17 mouse cellular contexts compared by ENCODE assay signal in genomic region chr9:79609661-79610060, GRCm38 (mm10).
DNase-seq lines count a peak whose midpoint lies in the region; ATAC-seq lines count a peak whose summit lies in the region.
"Had no signal": no experiment of that assay in that cellular context is flagged by ENCODE, and none has a peak within 500 bp of the region (broad histone marks: within the 10 kb centered on the region; RNA-seq: fewer than 3 reads in every experiment).

No protein-coding gene starts in this region.

- no peak overlapping the region for H3K9ac ChIP-seq in liver, embryonic 13.5 days
- H3K9ac ChIP-seq in embryonic facial prominence, embryonic 15.5 days: no peak overlapping the region
- H3K9ac ChIP-seq: forebrain, postnatal 0 days; hindbrain, embryonic 13.5 days; neural tube, embryonic 15.5 days had no signal

- peak; percentile 28 for DNase-seq in adrenal gland, postnatal 10 days
- no peak for DNase-seq in adrenal gland, adult 18-20 months (ENCODE audit: low spot score in 2 of 2)
- no peak for DNase-seq in liver, embryonic 13.5 days
- no peak for DNase-seq in liver
- DNase-seq in thymus, postnatal 25 days: no peak
- DNase-seq: cerebellum, adult 8-10 months; cerebellum, postnatal 36 days; embryo, embryonic 11 days; forebrain, postnatal 0 days; right cerebral cortex, adult 18-20 months; right cerebral cortex, postnatal 4 days; thymus, postnatal 36 days had no signal

- no peak overlapping the region for H3K4me2 ChIP-seq in liver, embryonic 13.5 days
- H3K4me2 ChIP-seq in embryonic facial prominence, embryonic 15.5 days (replicated peaks): no peak overlapping the region
- H3K4me2 ChIP-seq: hindbrain, embryonic 13.5 days; midbrain, embryonic 11.5 days; neural tube, embryonic 15.5 days had no signal

- no peaks in the 10 kb centered on the region for H3K36me3 ChIP-seq in liver, embryonic 13.5 days
- peaks cover 32% of the 10 kb centered on the region for H3K36me3 ChIP-seq in embryonic facial prominence, embryonic 15.5 days
- H3K36me3 ChIP-seq: hindbrain, embryonic 13.5 days; neural tube, embryonic 15.5 days had no signal

- no peak overlapping the region for H3K27ac ChIP-seq in liver, embryonic 13.5 days
- peak overlapping the region; percentile 40; the same call in 1 of the 2 replicates for H3K27ac ChIP-seq in embryonic facial prominence, embryonic 15.5 days (replicated peaks)
- H3K27ac ChIP-seq: hindbrain, embryonic 13.5 days; neural tube, embryonic 15.5 days had no signal

- H3K4me1 ChIP-seq in liver, embryonic 13.5 days (replicated peaks): no peaks in the 10 kb centered on the region
- H3K4me1 ChIP-seq in embryonic facial prominence, embryonic 15.5 days: peaks cover 16% of the 10 kb centered on the region; the same call in 1 of the 2 replicates

- no peaks in the 10 kb centered on the region for H3K27me3 ChIP-seq in liver, embryonic 13.5 days
- H3K27me3 ChIP-seq in embryonic facial prominence, embryonic 15.5 days: no peaks in the 10 kb centered on the region
- H3K27me3 ChIP-seq: neural tube, embryonic 15.5 days had no signal

- 63% methylated on average over 4 of the region's 4 CpGs for WGBS in liver, embryonic 13.5 days (ENCODE audit: insufficient replicate concordance)
- whole genome bisulfite sequencing in embryonic facial prominence, embryonic 15.5 days: 54% methylated on average over 4 of the region's 4 CpGs

- H3K9me3 ChIP-seq in liver, embryonic 13.5 days (replicated peaks): no peaks in the 10 kb centered on the region
- H3K9me3 ChIP-seq in embryonic facial prominence, embryonic 15.5 days (replicated peaks): no peaks in the 10 kb centered on the region
- H3K9me3 ChIP-seq: hindbrain, embryonic 13.5 days; neural tube, embryonic 15.5 days had no signal

- H3K4me3 ChIP-seq in liver, embryonic 13.5 days (replicated peaks): no peak overlapping the region
- no peak overlapping the region for H3K4me3 ChIP-seq in embryonic facial prominence, embryonic 15.5 days (replicated peaks)
- H3K4me3 ChIP-seq: hindbrain, embryonic 13.5 days; neural tube, embryonic 15.5 days had no signal

- peak; percentile 29; the same call in 1 of the 2 replicates for ATAC-seq in liver, embryonic 13.5 days (ENCODE audit: low read depth)
- ATAC-seq in embryonic facial prominence, embryonic 15.5 days (ENCODE audit: insufficient number of reproducible peaks, low FRiP score, low TSS enrichment, low read depth): no peak
- ATAC-seq in cerebellum, adult (ENCODE audit: insufficient number of reproducible peaks, low FRiP score, low TSS enrichment): no peak
- ATAC-seq: forebrain, postnatal 0 days had no signal
